Mouse (Mus musculus) effector memory CD4-positive, alpha-beta T cell, adult 7 months (primary cell): ENCODE results near the gene Tent5a. TPM values are rescaled to one million over a fixed set of nuclear protein-coding genes. Genes with fewer than 3 reads are reported as not detected.

Source experiments
- polyA plus RNA-seq: library from polyadenylated mRNA; unstranded; fragments of 100-300 nt; shearing (Covaris generic); gene quantifications from one replicate; pipeline ENCODE4 v1.2.1, GENCODE M21; 2017

Gene Tent5a
- 19.0 TPM for polyA plus RNA-seq

GRCm38 (mm10) chr9:85327242-85328211 is at the start of gene Tent5a:
Gene Tent5a, minus strand, starts transcription at chr9:85327348.

DNA sequence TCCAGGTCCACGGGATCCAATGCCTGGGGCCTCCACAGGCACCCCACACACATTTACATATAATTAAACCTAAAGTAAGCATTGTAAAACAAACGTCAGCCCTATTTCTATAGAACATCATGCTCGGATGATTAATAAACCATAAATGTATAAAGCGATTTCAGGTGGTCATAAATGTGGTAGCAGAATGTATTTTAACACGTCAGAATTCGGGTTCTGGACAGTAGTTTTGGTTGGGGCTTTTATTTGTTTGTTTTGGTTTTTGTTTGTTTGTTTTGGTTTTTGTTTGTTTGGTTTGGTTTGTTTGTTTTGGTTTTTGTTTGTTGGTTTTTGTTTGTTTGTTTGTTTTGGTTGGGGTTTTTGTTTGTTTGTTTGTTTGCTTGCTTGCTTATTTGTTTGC is 14.7 kb downstream of the Tent5a start, which contains the start of gene Gm11114:
Gm11114 (plus strand) TSS at position 301 of the 400 bp plus-strand sequence.

Other genes with a start within 250 kb of the Tent5a start
- gene Gm11114, start 14.6 kb downstream of the Tent5a start, polyA plus RNA-seq: not detected